Mouse (Mus musculus): ENCODE data around the gene Nek7. TPM values are rescaled to one million over a fixed set of nuclear protein-coding genes. Genes with fewer than 3 reads are reported as not detected.

The Nek7 gene
- total RNA-seq, 2 experiments from 2014 or later = 31.3 to 33.0 TPM

GRCm38 (mm10) chr1:138579207-138579606 is 40.7 kb downstream of the Nek7 start:
- intact Hi-C loops (cut with DNase I) = no loop called here
- no peak for DNase-seq (ENCODE audit: low spot score in 2 of 2)

- intact Hi-C loops (cut with DNase I) = no loop called here
- peak; percentile 11 to 19 for DNase-seq (ENCODE audit: low spot score in 2 of 2)
These were observed 43.1 kb downstream of the Nek7 start for GRCm38 (mm10) chr1:138576803-138577202.

- intact Hi-C loops (cut with DNase I) = no loop called here
These were observed 43.8 kb downstream of the Nek7 start for GRCm38 (mm10) chr1:138576066-138576697.

GRCm38 (mm10) chr1:138575629-138576028 is 44.3 kb downstream of the Nek7 start:
- no peak for DNase-seq (ENCODE audit: low spot score in 2 of 2)
- intact Hi-C loops (cut with DNase I) = no loop called here

More at GRCm38 (mm10) chr1:138576066-138576697, 43.8 kb downstream of the Nek7 start:
- DNase-seq (ENCODE audit: low spot score in 2 of 2) = no peak

- intact Hi-C loops (cut with DNase I) = no loop called here
These were observed 48.2 kb downstream of the Nek7 start for GRCm38 (mm10) chr1:138571565-138572361.

GRCm38 (mm10) chr1:138571038-138571441 is 48.9 kb downstream of the Nek7 start:
- no peak for DNase-seq (ENCODE audit: low spot score in 2 of 2)
- intact Hi-C loops (cut with DNase I) = no loop called here

More at GRCm38 (mm10) chr1:138571565-138572361, 48.2 kb downstream of the Nek7 start:
- no peak for DNase-seq (ENCODE audit: low spot score in 2 of 2)

- intact Hi-C loops (cut with DNase I) = no loop called here
- DNase-seq (ENCODE audit: low spot score in 2 of 2) = no peak
These were observed 51.3 kb downstream of the Nek7 start for GRCm38 (mm10) chr1:138568434-138569232.

GRCm38 (mm10) chr1:138567946-138568345 is 52.0 kb downstream of the Nek7 start:
- no peak for DNase-seq (ENCODE audit: low spot score in 2 of 2)
- intact Hi-C loops (cut with DNase I) = no loop called here

- intact Hi-C loops (cut with DNase I) = no loop called here
- DNase-seq (ENCODE audit: low spot score in 2 of 2) = no peak
These were observed 55.3 kb downstream of the Nek7 start for GRCm38 (mm10) chr1:138564677-138565076.

GRCm38 (mm10) chr1:138560733-138561132 is 59.2 kb downstream of the Nek7 start:
- intact Hi-C loops (cut with DNase I) = no loop called here
- no peak for DNase-seq (ENCODE audit: low spot score in 2 of 2)

GRCm38 (mm10) chr1:138559213-138560101 is 60.5 kb downstream of the Nek7 start:
- intact Hi-C loops (cut with DNase I) = no loop called here
- DNase-seq (ENCODE audit: low spot score in 2 of 2) = no peak

- intact Hi-C loops (cut with DNase I) = no loop called here
These were observed 61.6 kb downstream of the Nek7 start for GRCm38 (mm10) chr1:138558342-138558741.

GRCm38 (mm10) chr1:138554926-138555325 is 65.0 kb downstream of the Nek7 start:
- DNase-seq (ENCODE audit: low spot score in 2 of 2) = no peak
- intact Hi-C loops (cut with DNase I) = no loop called here

More at GRCm38 (mm10) chr1:138558342-138558741, 61.6 kb downstream of the Nek7 start:
- DNase-seq (ENCODE audit: low spot score in 2 of 2) = no peak

- no peak for DNase-seq (ENCODE audit: low spot score in 2 of 2)
- intact Hi-C loops (cut with DNase I) = no loop called here
These were observed 69.8 kb downstream of the Nek7 start for GRCm38 (mm10) chr1:138550184-138550583.

- DNase-seq (ENCODE audit: low spot score in 2 of 2) = no peak
- intact Hi-C loops (cut with DNase I) = no loop called here
These were observed 77.8 kb downstream of the Nek7 start for GRCm38 (mm10) chr1:138542170-138542515.

GRCm38 (mm10) chr1:138541495-138542169 is 78.3 kb downstream of the Nek7 start:
- DNase-seq (ENCODE audit: low spot score in 2 of 2) = no peak
- intact Hi-C loops (cut with DNase I) = no loop called here

GRCm38 (mm10) chr1:138539713-138540112 is 80.2 kb downstream of the Nek7 start:
- intact Hi-C loops (cut with DNase I) = no loop called here
- no peak for DNase-seq (ENCODE audit: low spot score in 2 of 2)

GRCm38 (mm10) chr1:138538217-138538616 is 81.7 kb downstream of the Nek7 start:
- intact Hi-C loops (cut with DNase I) = no loop called here
- DNase-seq (ENCODE audit: low spot score in 2 of 2) = no peak

Data from left cerebral cortex, postnatal 36 days (tissue).